Mouse (Mus musculus) MEL (cell line): ENCODE measurements around the gene Gm44973. TPM values are rescaled to one million over a fixed set of nuclear protein-coding genes. Genes with fewer than 3 reads are reported as not detected.

Experiments
- DNase-seq: peaks from one replicate; pipeline ENCODE4 v3.0.0; 2011; ENCODE audit warnings: low read depth, low spot score
- H3K27ac ChIP-seq: 2 replicates; pipeline ENCODE4 v1.5.1; 2012; ENCODE audit warnings: low read depth, mild to moderate bottlenecking, control low read depth, low read length, moderate library complexity; ENCODE audit not compliant: control insufficient read depth
- H3K27me3 ChIP-seq, 2 experiments: fragments of 150-350 bp in 1 of 2; sonication (generic) in 1 of 2; 2 replicates each; pipeline ENCODE4 v1.6.1; 2012; ENCODE audit warnings: low read length in 2 of 2, mild to moderate bottlenecking in 2 of 2, improper control_type of control experiment in 1 of 2, moderate library complexity in 1 of 2; ENCODE audit not compliant: insufficient read depth in 2 of 2, control insufficient read depth in 1 of 2
- H3K36me3 ChIP-seq, 2 experiments: 2 replicates each; pipeline ENCODE4 v1.6.1; 2012 to 2014; ENCODE audit warnings: low read length in 2 of 2, improper control_type of control experiment in 1 of 2, inconsistent platforms in 1 of 2, mild to moderate bottlenecking in 1 of 2; ENCODE audit not compliant: insufficient read depth in 2 of 2, control insufficient read depth in 1 of 2
- H3K4me1 ChIP-seq, 2 experiments: fragments of 150-350 bp in 1 of 2; sonication (generic) in 1 of 2; 2 replicates each; pipeline ENCODE4 v1.6.1; 2012; ENCODE audit warnings: low read length in 2 of 2, improper control_type of control experiment in 1 of 2, mild to moderate bottlenecking in 1 of 2; ENCODE audit not compliant: insufficient read depth in 2 of 2, control insufficient read depth in 1 of 2
- H3K4me3 ChIP-seq, 2 experiments: fragments of 150-350 bp in 1 of 2; sonication (generic) in 1 of 2; 2 replicates each; pipeline ENCODE4 v1.5.1; 2012; ENCODE audit warnings: low read depth in 2 of 2, low read length in 2 of 2, mild to moderate bottlenecking in 2 of 2, moderate library complexity in 2 of 2, control low read depth in 1 of 2, improper control_type of control experiment in 1 of 2; ENCODE audit not compliant: control insufficient read depth in 1 of 2, insufficient read depth in 1 of 2
- H3K79me2 ChIP-seq: 2 replicates; pipeline ENCODE4 v1.6.1; 2012; ENCODE audit warnings: mild to moderate bottlenecking, low read length, moderate library complexity; ENCODE audit not compliant: control insufficient read depth, poor library complexity, insufficient read depth
- H3K9ac ChIP-seq: 2 replicates; pipeline ENCODE4 v1.6.1; 2012; ENCODE audit warnings: low read depth, mild to moderate bottlenecking, control low read depth, low read length, moderate library complexity; ENCODE audit not compliant: control insufficient read depth, poor library complexity, severe bottlenecking
- H3K9me3 ChIP-seq: fragments of 150-350 bp; sonication (generic); replicated peaks from 2 replicates; pipeline ENCODE4 v1.6.1; 2012; ENCODE audit warnings: mild to moderate bottlenecking, low read length, improper control_type of control experiment, moderate library complexity; ENCODE audit not compliant: insufficient read depth
- BHLHE40 ChIP-seq: IDR thresholded peaks from 2 replicates; pipeline ENCODE4 v1.6.1; 2012; ENCODE audit warnings: low read depth, mild to moderate bottlenecking, inconsistent platforms, low read length, improper control_type of control experiment, borderline replicate concordance
- CHD1 ChIP-seq: IDR thresholded peaks from 2 replicates; pipeline ENCODE4 v1.6.1; 2012; ENCODE audit warnings: low read depth, mild to moderate bottlenecking, inconsistent platforms, low read length, improper control_type of control experiment
- CHD2 ChIP-seq: IDR thresholded peaks from 2 replicates; pipeline ENCODE4 v1.6.1; 2011; ENCODE audit warnings: low read length, improper control_type of control experiment
- CTCF ChIP-seq, 3 experiments: IDR thresholded peaks in 2 of 3; conservative IDR thresholded peaks in 1 of 3; 2 replicates each; pipeline ENCODE4 v1.5.1; 2011 to 2012; ENCODE audit warnings: low read length in 3 of 3, low read depth in 2 of 3, mild to moderate bottlenecking in 2 of 3, improper control_type of control experiment in 1 of 3, inconsistent platforms in 1 of 3, mixed read lengths in 1 of 3, moderate library complexity in 1 of 3; ENCODE audit not compliant: control insufficient read depth in 1 of 3, insufficient read depth in 1 of 3, poor library complexity in 1 of 3, severe bottlenecking in 1 of 3
- E2F4 ChIP-seq: IDR thresholded peaks from 2 replicates; pipeline ENCODE4 v1.6.1; 2011; ENCODE audit warnings: low read depth, low read length, improper control_type of control experiment, borderline replicate concordance
- ELF1 ChIP-seq: IDR thresholded peaks from 2 replicates; pipeline ENCODE4 v1.6.1; 2014; ENCODE audit warnings: low read depth, mild to moderate bottlenecking, inconsistent platforms, low read length, improper control_type of control experiment, moderate library complexity
- ETS1 ChIP-seq: IDR thresholded peaks from 2 replicates; pipeline ENCODE4 v1.6.1; 2012; ENCODE audit warnings: low read depth, mild to moderate bottlenecking, inconsistent platforms, low read length, improper control_type of control experiment, moderate library complexity
- GABPA ChIP-seq: IDR thresholded peaks from 2 replicates; pipeline ENCODE4 v1.6.1; 2012; ENCODE audit warnings: low read depth, mild to moderate bottlenecking, inconsistent platforms, low read length, improper control_type of control experiment, moderate library complexity
- GATA1 ChIP-seq: IDR thresholded peaks from 2 replicates; pipeline ENCODE4 v1.6.1; 2011; ENCODE audit warnings: low read depth, low read length, improper control_type of control experiment
- HCFC1 ChIP-seq: IDR thresholded peaks from 2 replicates; pipeline ENCODE4 v1.6.1; 2012; ENCODE audit warnings: low read depth, mild to moderate bottlenecking, inconsistent platforms, low read length, improper control_type of control experiment, moderate library complexity
- JUND ChIP-seq: IDR thresholded peaks from 2 replicates; pipeline ENCODE4 v1.6.1; 2011; ENCODE audit warnings: low read depth, mild to moderate bottlenecking, improper control_type of control experiment, low read length
- KAT2A ChIP-seq: conservative IDR thresholded peaks from 2 replicates; pipeline ENCODE4 v1.6.1; 2012; ENCODE audit warnings: low read depth, low read length, improper control_type of control experiment, inconsistent platforms
- MAFK ChIP-seq: IDR thresholded peaks from 2 replicates; pipeline ENCODE4 v1.6.1; 2011; ENCODE audit warnings: low read depth, mild to moderate bottlenecking, low read length, improper control_type of control experiment, borderline replicate concordance
- MAX ChIP-seq: IDR thresholded peaks from 2 replicates; pipeline ENCODE4 v1.6.1; 2011; ENCODE audit warnings: low read length, improper control_type of control experiment
- MAZ ChIP-seq: IDR thresholded peaks from 2 replicates; pipeline ENCODE4 v1.6.1; 2012; ENCODE audit warnings: low read depth, mild to moderate bottlenecking, inconsistent platforms, low read length, improper control_type of control experiment
- MEF2A ChIP-seq: IDR thresholded peaks from 2 replicates; pipeline ENCODE4 v1.6.1; 2014; ENCODE audit warnings: low read depth, mild to moderate bottlenecking, inconsistent platforms, low read length, improper control_type of control experiment; ENCODE audit not compliant: poor library complexity, insufficient replicate concordance, severe bottlenecking; ENCODE audit errors: extremely low read depth
- MXI1 ChIP-seq: IDR thresholded peaks from 2 replicates; pipeline ENCODE4 v1.6.1; 2011; ENCODE audit warnings: mild to moderate bottlenecking, low read depth, low read length, improper control_type of control experiment
- MYB ChIP-seq: IDR thresholded peaks from 2 replicates; pipeline ENCODE4 v1.6.1; 2011; ENCODE audit warnings: mild to moderate bottlenecking, low read depth, low read length, improper control_type of control experiment
- MYC ChIP-seq: IDR thresholded peaks from 2 replicates; pipeline ENCODE4 v1.6.1; 2011; ENCODE audit warnings: low read depth, mild to moderate bottlenecking, low read length, improper control_type of control experiment, moderate library complexity
- NELFE ChIP-seq: IDR thresholded peaks from 2 replicates; pipeline ENCODE4 v1.6.1; 2011; ENCODE audit warnings: low read depth, low read length, improper control_type of control experiment
- NRF1 ChIP-seq: IDR thresholded peaks from 2 replicates; pipeline ENCODE4 v1.6.1; 2014; ENCODE audit warnings: low read depth, mild to moderate bottlenecking, inconsistent platforms, low read length, improper control_type of control experiment, moderate library complexity; ENCODE audit not compliant: poor library complexity, insufficient read depth, severe bottlenecking
- POLR2A ChIP-seq, 2 experiments: IDR thresholded peaks; 2 replicates each; pipeline ENCODE4 v1.6.1; 2011 to 2012; ENCODE audit warnings: low read length in 2 of 2, mild to moderate bottlenecking in 2 of 2, control low read depth in 1 of 2, improper control_type of control experiment in 1 of 2, low read depth in 1 of 2, moderate library complexity in 1 of 2; ENCODE audit not compliant: control insufficient read depth in 1 of 2, insufficient read depth in 1 of 2, poor library complexity in 1 of 2
- POLR2AphosphoS2 ChIP-seq: IDR thresholded peaks from 2 replicates; pipeline ENCODE4 v1.6.1; 2011; ENCODE audit warnings: low read length, improper control_type of control experiment
- POLR2AphosphoS5 ChIP-seq: IDR thresholded peaks from 2 replicates; pipeline ENCODE4 v1.6.1; 2012; ENCODE audit warnings: low read depth, borderline replicate concordance, mild to moderate bottlenecking, inconsistent platforms, low read length, moderate library complexity, mixed read lengths
- RAD21 ChIP-seq: IDR thresholded peaks from 2 replicates; pipeline ENCODE4 v1.6.1; 2011; ENCODE audit warnings: mild to moderate bottlenecking, low read depth, low read length, improper control_type of control experiment
- RCOR1 ChIP-seq: IDR thresholded peaks from 2 replicates; pipeline ENCODE4 v1.6.1; 2012; ENCODE audit warnings: low read depth, mild to moderate bottlenecking, inconsistent platforms, low read length, improper control_type of control experiment
- SIN3A ChIP-seq: IDR thresholded peaks from 2 replicates; pipeline ENCODE4 v1.6.1; 2012; ENCODE audit warnings: low read length, improper control_type of control experiment, inconsistent platforms
- SMC3 ChIP-seq: IDR thresholded peaks from 2 replicates; pipeline ENCODE4 v1.6.1; 2011; ENCODE audit warnings: low read depth, low read length, improper control_type of control experiment
- TBP ChIP-seq: IDR thresholded peaks from 2 replicates; pipeline ENCODE4 v1.8.0; 2011; ENCODE audit warnings: low read depth, low read length, improper control_type of control experiment
- TCF12 ChIP-seq: IDR thresholded peaks from 2 replicates; pipeline ENCODE4 v1.6.1; 2014; ENCODE audit warnings: low read depth, mild to moderate bottlenecking, inconsistent platforms, low read length, improper control_type of control experiment, moderate library complexity
- UBTF ChIP-seq: IDR thresholded peaks from 2 replicates; pipeline ENCODE4 v1.6.1; 2012; ENCODE audit warnings: low read depth, mild to moderate bottlenecking, inconsistent platforms, low read length, improper control_type of control experiment, moderate library complexity, borderline replicate concordance; ENCODE audit not compliant: insufficient read depth
- USF1 ChIP-seq: IDR thresholded peaks from 2 replicates; pipeline ENCODE4 v1.6.1; 2014; ENCODE audit warnings: low read depth, mild to moderate bottlenecking, inconsistent platforms, low read length, improper control_type of control experiment, moderate library complexity
- USF2 ChIP-seq, 2 experiments: IDR thresholded peaks; 2 replicates each; pipeline ENCODE4 v1.6.1; 2011 to 2012; ENCODE audit warnings: improper control_type of control experiment in 2 of 2, low read length in 2 of 2, borderline replicate concordance in 1 of 2, inconsistent platforms in 1 of 2, low read depth in 1 of 2, mild to moderate bottlenecking in 1 of 2; ENCODE audit not compliant: insufficient read depth in 1 of 2
- ZNF384 ChIP-seq: IDR thresholded peaks from 2 replicates; pipeline ENCODE4 v1.6.1; 2012; ENCODE audit warnings: low read depth, mild to moderate bottlenecking, inconsistent platforms, low read length, improper control_type of control experiment
- polyA plus RNA-seq, 2 experiments: library from polyadenylated mRNA; stranded (reverse) in 1 of 2; unstranded in 1 of 2; fragments of >175 nt in 1 of 2; fragments of >200 nt in 1 of 2; gene quantifications; 2 replicates each; pipeline versions ENCODE4 v1.2.1 to v1.2.4; 2012; ENCODE audit warnings: low replicate concordance in 2 of 2, low read depth in 1 of 2; ENCODE audit not compliant: insufficient read length in 2 of 2, insufficient read depth in 1 of 2, missing spikeins in 1 of 2
- total RNA-seq: library from RNA; depleted of rRNA; stranded (reverse); fragments of 300-350 nt; gene quantifications from 2 replicates; pipeline ENCODE4 v1.2.3, GENCODE M21; 2012

The Gm44973 gene
- total and polyA plus RNA-seq, 3 experiments: 7.9 TPM; not detected in 2

DNA sequence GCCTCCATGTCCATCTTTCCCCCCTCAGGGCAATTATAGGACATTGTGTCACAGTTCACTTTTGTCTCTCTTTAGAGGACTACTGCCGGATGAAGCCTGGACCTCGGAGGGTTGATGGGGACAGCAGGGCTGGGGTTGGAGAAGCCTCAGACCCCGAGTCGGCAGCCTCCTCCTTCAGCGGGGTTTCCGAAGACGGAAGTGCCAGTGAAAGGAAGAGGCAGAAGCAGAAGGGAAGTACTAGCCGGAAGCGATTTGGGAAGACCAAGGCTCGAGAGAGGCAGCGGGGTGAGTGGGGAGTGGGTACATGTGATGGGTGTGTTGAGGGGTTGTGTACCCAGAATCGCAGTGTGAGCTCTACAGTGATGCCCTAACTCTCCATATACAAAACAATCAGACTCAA is 44.1 kb downstream of the Gm44973 start (continued):
- no peak for TF ChIP-seq HCFC1
- no peak for TF ChIP-seq USF1
- no peak for TF ChIP-seq ELF1

DNA sequence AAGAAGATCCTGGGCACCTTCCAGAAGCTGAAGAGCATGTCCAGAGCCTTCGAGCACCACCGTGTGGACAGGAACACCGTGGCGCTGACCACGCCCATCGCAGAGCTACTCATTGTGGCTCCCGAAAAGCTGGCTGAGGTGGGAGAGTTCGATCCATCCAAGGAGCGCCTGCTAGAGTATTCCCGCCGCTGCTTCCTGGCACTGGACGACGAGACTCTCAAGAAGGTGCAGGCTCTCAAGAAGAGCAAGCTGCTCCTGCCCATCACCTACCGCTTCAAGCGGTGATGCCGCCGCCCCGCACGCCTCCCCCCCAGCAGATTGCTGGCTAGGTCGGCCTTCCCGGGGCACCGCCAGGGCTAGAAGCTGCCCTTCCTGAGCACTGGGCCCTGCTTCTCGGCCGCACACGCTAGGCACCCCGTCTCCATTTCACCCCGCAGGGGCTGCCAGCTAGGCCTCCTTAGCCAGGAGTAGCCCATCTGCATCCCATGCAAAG is 45.0 kb downstream of the Gm44973 start:
- H3K4me3 ChIP-seq: peak overlapping the region; percentile 62 to 70
- peak overlapping the region; percentile 99 for H3K27ac ChIP-seq
- no peaks in the 10 kb centered on the region for H3K9me3 ChIP-seq
- H3K9ac ChIP-seq: peak overlapping the region; percentile 90
- peak; percentile 89 for DNase-seq
- peaks cover 2 to 15% of the 10 kb centered on the region in 2 experiments; a peak in 3 of 4 replicates for H3K4me1 ChIP-seq
- no peaks in the 10 kb centered on the region for H3K27me3 ChIP-seq
- peaks cover 4 to 15% of the 10 kb centered on the region in 2 experiments; a peak in 3 of 4 replicates for H3K36me3 ChIP-seq
- H3K79me2 ChIP-seq: peaks cover 34% of the 10 kb centered on the region
- TF ChIP-seq SMC3: peak; percentile 66
- no peak for TF ChIP-seq MAFK
- no peak for TF ChIP-seq ELF1
- no peak; the same call in 1 of the 2 replicates for TF ChIP-seq MXI1
- TF ChIP-seq E2F4: no peak
- TF ChIP-seq GABPA: no peak
- TF ChIP-seq USF2 (IDR thresholded peaks at IDR 0.05; ENCODE audit: borderline replicate concordance in 1 of 2, insufficient read depth in 1 of 2, low read depth in 1 of 2, low read length in 2 of 2): no peak
- TF ChIP-seq USF1: no peak
- TF ChIP-seq POLR2AphosphoS2: no peak
- TF ChIP-seq SIN3A: peak; percentile 59
- TF ChIP-seq MEF2A: no peak
- TF ChIP-seq POLR2AphosphoS5: no peak
- no peak for TF ChIP-seq BHLHE40
- peak; percentile 63 for TF ChIP-seq RAD21
- no peak for TF ChIP-seq ETS1
- TF ChIP-seq HCFC1: peak; percentile 58; the same call in 1 of the 2 replicates
- no peak for TF ChIP-seq ZNF384
- TF ChIP-seq TBP: no peak; the same call in 1 of the 2 replicates
- TF ChIP-seq POLR2A (IDR thresholded peaks at IDR 0.05; ENCODE audit: control insufficient read depth in 1 of 2, insufficient read depth in 1 of 2, low read depth in 1 of 2, low read length in 2 of 2, poor library complexity in 1 of 2): no peak
- peak; percentile 47 for TF ChIP-seq NELFE
- TF ChIP-seq CTCF (IDR thresholded peaks at IDR 0.05 in 2 of 3, conservative IDR thresholded peaks at IDR 0.05 in 1 of 3; ENCODE audit: control insufficient read depth in 1 of 3, insufficient read depth in 1 of 3, low read depth in 2 of 3, low read length in 3 of 3, poor library complexity in 1 of 3, severe bottlenecking in 1 of 3): peak; percentile 36 to 72 (median 69); a peak in 5 of 6 replicates
- TF ChIP-seq MAX: no peak; the same call in 1 of the 2 replicates
- TF ChIP-seq UBTF: no peak
- 0 out of 2 replicates have a peak, but pooled peaks have one; percentile 14 for TF ChIP-seq TCF12
- TF ChIP-seq GATA1: no peak
- no peak for TF ChIP-seq MAZ
- no peak for TF ChIP-seq NRF1
- TF ChIP-seq RCOR1: no peak
- no peak for TF ChIP-seq JUND
- TF ChIP-seq CHD2: no peak
- no peak for TF ChIP-seq MYC
- TF ChIP-seq KAT2A: no peak
- TF ChIP-seq MYB: no peak
- TF ChIP-seq CHD1: no peak; the same call in 1 of the 2 replicates
